Mouse (Mus musculus): ENCODE data around the gene 2010300C02Rik. TPM values are rescaled to one million over a fixed set of nuclear protein-coding genes. Genes with fewer than 3 reads are reported as not detected.

The 2010300C02Rik gene
- polyA plus RNA-seq, 1 experiment from 2014 or later = 0.42 TPM

- Histone ChIP-seq H3K4me1 (ENCODE audit: control insufficient read depth, low read depth, low read length) (no peaks in the 10 kb centered on the region), H3K9me3 (replicated peaks; ENCODE audit: control insufficient read depth, low read length) (no peaks in the 10 kb centered on the region), H3K4me2 (ENCODE audit: low read depth, low read length) (no peak overlapping the region), H3K9ac (ENCODE audit: low read depth, low read length) (no peak overlapping the region), H3K4me3 (ENCODE audit: low read depth, low read length) (no peak overlapping the region), H3K27me3 (ENCODE audit: control insufficient read depth, insufficient read depth, low read depth, low read length) (no peaks in the 10 kb centered on the region), H3K36me3 (ENCODE audit: control insufficient read depth, insufficient read depth) (no peaks in the 10 kb centered on the region), H3K27ac (ENCODE audit: low read length) (no peak overlapping the region)
- no peak for ATAC-seq (ENCODE audit: low read depth)
- WGBS (ENCODE audit: insufficient replicate concordance) = 63% methylated on average over 10 of the region's 10 CpGs
Measured at GRCm38 (mm10) chr1:37630412-37631210, 89.3 kb downstream of the 2010300C02Rik start.

DNA sequence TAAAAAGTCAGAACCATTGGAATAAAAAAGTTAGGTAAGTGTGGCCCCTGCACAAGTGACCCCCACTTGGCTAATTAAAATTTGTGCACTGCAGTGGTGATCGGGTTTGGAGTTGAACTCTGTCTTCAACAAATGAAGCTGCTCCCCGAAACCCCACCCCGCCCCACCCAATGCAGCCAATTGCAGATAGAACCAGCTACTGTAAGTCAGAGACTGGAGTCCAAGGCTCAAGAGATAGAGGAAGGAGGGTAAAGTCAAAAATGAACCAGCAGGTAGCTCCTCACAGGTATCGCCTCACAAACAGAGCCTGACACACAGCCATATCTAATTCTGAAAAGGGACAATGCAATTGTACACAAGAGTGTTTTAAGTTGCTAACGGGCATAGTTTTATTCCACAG lies 90.0 kb downstream of the 2010300C02Rik start:
- no peaks in the 10 kb centered on the region for H3K36me3 ChIP-seq (ENCODE audit: control insufficient read depth, insufficient read depth)
- no peak for ATAC-seq (ENCODE audit: low read depth)
- no peak overlapping the region for H3K4me2 ChIP-seq (ENCODE audit: low read depth, low read length)
- 68% methylated on average over 5 of the region's 5 CpGs for WGBS (ENCODE audit: insufficient replicate concordance)
- no peak overlapping the region for H3K9ac ChIP-seq (ENCODE audit: low read depth, low read length)
- no peaks in the 10 kb centered on the region for H3K9me3 ChIP-seq (replicated peaks; ENCODE audit: control insufficient read depth, low read length)
- no peaks in the 10 kb centered on the region for H3K4me1 ChIP-seq (ENCODE audit: control insufficient read depth, low read depth, low read length)
- no peak overlapping the region for H3K27ac ChIP-seq (ENCODE audit: low read length)
- H3K4me3 ChIP-seq (ENCODE audit: low read depth, low read length) = no peak overlapping the region
- H3K27me3 ChIP-seq (ENCODE audit: control insufficient read depth, insufficient read depth, low read depth, low read length) = no peaks in the 10 kb centered on the region

DNA sequence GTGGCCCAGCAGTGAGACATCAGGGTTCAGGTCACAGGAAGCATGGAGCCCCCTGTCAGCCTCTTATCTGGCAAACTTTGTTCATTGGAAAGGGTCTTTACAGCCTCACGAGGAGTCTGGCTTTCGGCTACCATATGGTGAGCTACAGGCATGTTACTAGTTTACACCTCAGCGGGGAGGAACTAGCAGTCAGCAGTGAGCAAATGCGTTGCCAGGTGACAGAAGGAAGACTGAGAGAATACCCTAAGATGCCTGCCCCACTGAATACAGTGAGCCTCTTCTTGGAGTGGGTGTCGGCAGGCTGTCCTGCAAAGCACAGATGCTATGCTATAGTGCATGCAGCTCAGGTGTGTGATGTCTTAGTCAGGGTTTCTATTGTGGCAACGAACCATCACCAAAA lies 91.1 kb downstream of the 2010300C02Rik start:
- Histone ChIP-seq H3K4me2 (ENCODE audit: low read depth, low read length) (no peak overlapping the region), H3K4me1 (ENCODE audit: control insufficient read depth, low read depth, low read length) (no peaks in the 10 kb centered on the region), H3K9me3 (replicated peaks; ENCODE audit: control insufficient read depth, low read length) (no peaks in the 10 kb centered on the region), H3K9ac (ENCODE audit: low read depth, low read length) (no peak overlapping the region), H3K27me3 (ENCODE audit: control insufficient read depth, insufficient read depth, low read depth, low read length) (no peaks in the 10 kb centered on the region), H3K36me3 (ENCODE audit: control insufficient read depth, insufficient read depth) (no peaks in the 10 kb centered on the region), H3K4me3 (ENCODE audit: low read depth, low read length) (no peak overlapping the region), H3K27ac (ENCODE audit: low read length) (no peak overlapping the region)
- no peak for ATAC-seq (ENCODE audit: low read depth)
- 54% methylated on average over 6 of the region's 6 CpGs for WGBS (ENCODE audit: insufficient replicate concordance)

DNA sequence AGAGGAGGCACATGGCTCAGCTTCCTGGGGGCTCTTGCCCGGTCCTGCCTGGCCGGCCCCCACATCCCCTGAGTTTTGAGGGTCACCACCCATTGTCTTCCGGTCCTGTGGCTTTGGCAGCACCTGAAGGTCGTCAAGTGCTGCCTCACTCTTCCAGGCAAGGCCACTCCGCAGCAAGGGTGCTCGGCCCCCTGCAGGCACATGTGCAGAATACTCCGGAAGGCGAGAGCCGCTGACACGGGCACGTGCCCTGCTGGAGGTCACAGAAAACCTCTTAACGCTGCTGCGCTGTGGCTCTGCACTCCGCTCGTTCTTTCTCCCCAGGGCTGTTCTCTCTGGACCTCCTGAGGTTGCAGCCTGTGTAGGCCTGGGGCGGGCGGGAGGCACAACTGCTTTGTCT lies 95.7 kb downstream of the 2010300C02Rik start:
- no peak for ATAC-seq (ENCODE audit: low read depth)
- 75% methylated on average over 17 of the region's 17 CpGs for WGBS (ENCODE audit: insufficient replicate concordance)
- Histone ChIP-seq H3K27me3 (ENCODE audit: control insufficient read depth, insufficient read depth, low read depth, low read length) (no peaks in the 10 kb centered on the region), H3K4me2 (ENCODE audit: low read depth, low read length) (no peak overlapping the region), H3K27ac (ENCODE audit: low read length) (no peak overlapping the region), H3K9me3 (replicated peaks; ENCODE audit: control insufficient read depth, low read length) (no peaks in the 10 kb centered on the region), H3K4me3 (ENCODE audit: low read depth, low read length) (no peak overlapping the region), H3K4me1 (ENCODE audit: control insufficient read depth, low read depth, low read length) (no peaks in the 10 kb centered on the region), H3K36me3 (ENCODE audit: control insufficient read depth, insufficient read depth) (no peaks in the 10 kb centered on the region), H3K9ac (ENCODE audit: low read depth, low read length) (no peak overlapping the region)

GRCm38 (mm10) chr1:37622049-37622448 lies 97.8 kb downstream of the 2010300C02Rik start:
- H3K9ac ChIP-seq (ENCODE audit: low read depth, low read length) = no peak overlapping the region
- no peaks in the 10 kb centered on the region for H3K4me1 ChIP-seq (ENCODE audit: control insufficient read depth, low read depth, low read length)
- no peak overlapping the region for H3K4me3 ChIP-seq (ENCODE audit: low read depth, low read length)
- no peak overlapping the region for H3K4me2 ChIP-seq (ENCODE audit: low read depth, low read length)
- no peak for ATAC-seq (ENCODE audit: low read depth)
- no peaks in the 10 kb centered on the region for H3K27me3 ChIP-seq (ENCODE audit: control insufficient read depth, insufficient read depth, low read depth, low read length)
- H3K9me3 ChIP-seq (replicated peaks; ENCODE audit: control insufficient read depth, low read length) = no peaks in the 10 kb centered on the region
- H3K36me3 ChIP-seq (ENCODE audit: control insufficient read depth, insufficient read depth) = no peaks in the 10 kb centered on the region
- 45% methylated on average over 6 of the region's 6 CpGs for WGBS (ENCODE audit: insufficient replicate concordance)
- no peak overlapping the region for H3K27ac ChIP-seq (ENCODE audit: low read length)

GRCm38 (mm10) chr1:37619542-37619941 lies 100.3 kb downstream of the 2010300C02Rik start:
- no peak for ATAC-seq (ENCODE audit: low read depth)
- Histone ChIP-seq H3K36me3 (ENCODE audit: control insufficient read depth, insufficient read depth) (no peaks in the 10 kb centered on the region), H3K27me3 (ENCODE audit: control insufficient read depth, insufficient read depth, low read depth, low read length) (no peaks in the 10 kb centered on the region), H3K9me3 (replicated peaks; ENCODE audit: control insufficient read depth, low read length) (no peaks in the 10 kb centered on the region), H3K9ac (ENCODE audit: low read depth, low read length) (no peak overlapping the region), H3K4me3 (ENCODE audit: low read depth, low read length) (no peak overlapping the region), H3K27ac (ENCODE audit: low read length) (no peak overlapping the region), H3K4me1 (ENCODE audit: control insufficient read depth, low read depth, low read length) (no peaks in the 10 kb centered on the region), H3K4me2 (ENCODE audit: low read depth, low read length) (no peak overlapping the region)
- 35% methylated on average over 1 of the region's 1 CpGs for WGBS (ENCODE audit: insufficient replicate concordance)

DNA sequence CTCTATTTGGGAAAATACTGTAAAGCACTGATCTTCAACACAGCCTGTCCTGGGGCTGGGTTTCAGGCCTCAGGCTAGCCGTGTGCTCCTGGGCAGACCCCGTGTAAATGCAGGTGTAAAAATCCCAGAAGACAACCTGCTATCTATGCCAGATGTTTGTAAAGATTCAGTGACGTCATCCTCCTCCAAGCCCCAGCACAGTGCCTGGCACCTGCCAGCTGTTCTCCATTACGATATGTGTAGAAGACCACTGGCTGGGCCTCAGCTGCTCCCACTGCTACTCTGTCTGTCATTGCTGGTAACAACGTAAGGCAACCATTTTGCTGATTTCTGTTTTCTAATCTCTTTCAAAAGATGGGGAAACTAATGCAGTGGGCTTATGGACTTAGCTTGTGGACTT lies 102.8 kb downstream of the 2010300C02Rik start:
- Histone ChIP-seq H3K4me2 (ENCODE audit: low read depth, low read length) (no peak overlapping the region), H3K27me3 (ENCODE audit: control insufficient read depth, insufficient read depth, low read depth, low read length) (no peaks in the 10 kb centered on the region), H3K4me1 (ENCODE audit: control insufficient read depth, low read depth, low read length) (no peaks in the 10 kb centered on the region), H3K36me3 (ENCODE audit: control insufficient read depth, insufficient read depth) (no peaks in the 10 kb centered on the region), H3K9me3 (replicated peaks; ENCODE audit: control insufficient read depth, low read length) (no peaks in the 10 kb centered on the region), H3K9ac (ENCODE audit: low read depth, low read length) (no peak overlapping the region), H3K4me3 (ENCODE audit: low read depth, low read length) (no peak overlapping the region), H3K27ac (ENCODE audit: low read length) (no peak overlapping the region)
- no peak for ATAC-seq (ENCODE audit: low read depth)
- WGBS (ENCODE audit: insufficient replicate concordance) = 68% methylated on average over 5 of the region's 5 CpGs

GRCm38 (mm10) chr1:37616569-37616968 lies 103.3 kb downstream of the 2010300C02Rik start:
- Histone ChIP-seq H3K9ac (ENCODE audit: low read depth, low read length) (no peak overlapping the region), H3K4me1 (ENCODE audit: control insufficient read depth, low read depth, low read length) (no peaks in the 10 kb centered on the region), H3K36me3 (ENCODE audit: control insufficient read depth, insufficient read depth) (no peaks in the 10 kb centered on the region), H3K27ac (ENCODE audit: low read length) (no peak overlapping the region), H3K4me2 (ENCODE audit: low read depth, low read length) (no peak overlapping the region), H3K27me3 (ENCODE audit: control insufficient read depth, insufficient read depth, low read depth, low read length) (no peaks in the 10 kb centered on the region), H3K9me3 (replicated peaks; ENCODE audit: control insufficient read depth, low read length) (no peaks in the 10 kb centered on the region), H3K4me3 (ENCODE audit: low read depth, low read length) (no peak overlapping the region)
- no peak for ATAC-seq (ENCODE audit: low read depth)
- WGBS (ENCODE audit: insufficient replicate concordance) = 54% methylated on average over 4 of the region's 4 CpGs

DNA sequence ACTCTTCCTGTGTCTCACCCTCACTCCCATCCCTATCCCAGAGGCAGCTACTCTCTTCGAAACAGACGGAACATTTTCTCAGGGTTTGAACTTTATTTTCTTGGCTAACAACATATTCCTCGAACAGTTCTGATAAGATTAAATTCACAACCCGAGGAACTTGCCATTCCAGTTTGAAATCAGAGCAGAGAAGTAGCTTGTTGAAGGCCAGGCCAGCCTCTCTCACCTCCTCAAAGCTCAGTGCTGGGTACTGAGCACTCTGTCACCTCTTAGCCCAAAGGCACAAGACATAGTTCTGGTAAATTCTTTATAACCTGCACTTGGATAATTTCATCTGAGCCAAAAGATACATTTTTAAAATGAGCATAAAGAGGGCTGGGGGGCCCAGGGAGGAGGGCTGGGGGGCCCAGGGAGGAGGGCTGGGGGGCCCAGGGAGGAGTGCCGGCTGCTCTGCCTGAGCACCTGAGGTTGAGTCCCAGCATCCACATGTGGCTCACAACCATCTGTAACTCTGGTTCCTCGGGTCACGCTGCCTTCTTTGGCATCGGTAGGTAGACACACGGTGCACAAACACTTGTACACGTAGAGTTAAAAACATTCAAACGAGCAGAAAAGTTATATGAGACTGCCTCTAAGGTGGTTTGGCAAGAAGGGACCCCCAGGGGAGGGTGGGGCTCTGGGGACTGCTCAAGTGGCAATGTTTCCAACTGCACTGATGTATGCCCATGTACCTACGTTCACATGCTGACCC lies 104.4 kb downstream of the 2010300C02Rik start:
- 59% methylated on average over 12 of the region's 12 CpGs for WGBS (ENCODE audit: insufficient replicate concordance)
- H3K27me3 ChIP-seq (ENCODE audit: control insufficient read depth, insufficient read depth, low read depth, low read length) = no peaks in the 10 kb centered on the region
- no peak overlapping the region for H3K4me3 ChIP-seq (ENCODE audit: low read depth, low read length)
- H3K27ac ChIP-seq (ENCODE audit: low read length) = no peak overlapping the region
- ATAC-seq (ENCODE audit: low read depth) = no peak
- H3K36me3 ChIP-seq (ENCODE audit: control insufficient read depth, insufficient read depth) = no peaks in the 10 kb centered on the region
- no peaks in the 10 kb centered on the region for H3K9me3 ChIP-seq (replicated peaks; ENCODE audit: control insufficient read depth, low read length)
- no peak overlapping the region for H3K4me2 ChIP-seq (ENCODE audit: low read depth, low read length)
- no peaks in the 10 kb centered on the region for H3K4me1 ChIP-seq (ENCODE audit: control insufficient read depth, low read depth, low read length)
- no peak overlapping the region for H3K9ac ChIP-seq (ENCODE audit: low read depth, low read length)
